Mouse (Mus musculus): ENCODE data around the gene Coil. TPM values are rescaled to one million over a fixed set of nuclear protein-coding genes. Genes with fewer than 3 reads are reported as not detected.
A peak's percentile ranks its signal among the peaks of the same experiment; 100 is the strongest.

The Coil gene
- polyA plus RNA-seq, 1 experiment from 2014 or later: 13.7 TPM

DNA sequence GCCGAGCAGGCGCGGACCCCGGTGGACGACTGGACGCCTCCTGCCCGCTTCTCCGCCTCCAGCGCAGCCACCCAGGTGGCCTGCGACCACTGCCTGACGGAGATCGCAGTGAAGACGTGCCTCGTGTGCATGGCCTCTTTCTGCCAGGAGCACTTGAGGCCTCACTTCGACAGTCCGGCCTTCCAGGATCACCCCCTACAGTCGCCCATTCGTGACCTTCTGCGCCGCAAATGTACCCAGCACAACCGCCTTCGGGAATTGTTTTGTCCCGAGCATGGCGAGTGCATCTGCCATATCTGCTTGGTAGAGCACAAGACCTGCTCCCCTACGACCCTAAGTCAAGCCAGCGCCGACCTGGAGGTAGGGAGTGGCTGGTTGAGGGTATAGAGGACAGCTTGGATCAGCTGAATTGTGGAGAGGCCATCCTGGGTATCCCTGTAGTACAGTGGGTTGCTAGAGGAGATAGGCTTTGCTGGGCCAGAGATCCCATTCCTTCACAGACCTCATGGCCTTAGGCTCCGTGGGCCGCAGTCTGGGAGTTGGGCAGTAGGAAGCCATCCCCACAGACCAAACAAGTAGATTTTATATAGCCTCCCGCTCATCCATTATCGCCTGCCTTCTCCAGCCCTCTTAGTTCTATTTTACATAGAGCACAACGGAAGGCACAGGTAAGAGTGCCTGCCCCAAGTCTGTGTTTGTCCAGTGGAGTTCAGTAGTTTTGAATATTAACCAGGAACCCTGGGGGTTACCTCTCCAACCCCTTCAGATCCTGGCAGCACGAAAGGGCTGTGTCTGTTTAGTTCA, 29.9 kb downstream of the Coil start:
- peak overlapping the region; percentile 71 for H3K4me3 ChIP-seq (ENCODE audit: low read length)
- H3K9ac ChIP-seq (ENCODE audit: low read length): peak overlapping the region; percentile 87
- H3K9me3 ChIP-seq (ENCODE audit: control insufficient read depth, low read length): no peaks in the 10 kb centered on the region
- H3K36me3 ChIP-seq (ENCODE audit: control insufficient read depth, insufficient read depth, low read length): no peaks in the 10 kb centered on the region
- ATAC-seq (ENCODE audit: low read depth): peak; percentile 22; the same call in 1 of the 2 replicates
- H3K4me1 ChIP-seq (replicated peaks; ENCODE audit: control insufficient read depth, insufficient read depth, low read length): peaks cover 28% of the 10 kb centered on the region
- H3K4me2 ChIP-seq (ENCODE audit: low read depth, low read length): peak overlapping the region; percentile 67
- WGBS: 18% methylated on average over 33 of the region's 33 CpGs
- H3K27me3 ChIP-seq (ENCODE audit: control insufficient read depth, insufficient read depth, low read depth, low read length): no peaks in the 10 kb centered on the region
- peak overlapping the region; percentile 68 for H3K27ac ChIP-seq (ENCODE audit: low read length)

- H3K4me3 ChIP-seq (ENCODE audit: low read length): peak overlapping the region; percentile 71
- ATAC-seq (ENCODE audit: low read depth): no peak
- H3K27me3 ChIP-seq (ENCODE audit: control insufficient read depth, insufficient read depth, low read depth, low read length): no peaks in the 10 kb centered on the region
- H3K9ac ChIP-seq (ENCODE audit: low read length): peak overlapping the region; percentile 87
- H3K9me3 ChIP-seq (ENCODE audit: control insufficient read depth, low read length): no peaks in the 10 kb centered on the region
- peak overlapping the region; percentile 68 for H3K27ac ChIP-seq (ENCODE audit: low read length)
- H3K4me1 ChIP-seq (replicated peaks; ENCODE audit: control insufficient read depth, insufficient read depth, low read length): peaks cover 28% of the 10 kb centered on the region
- peak overlapping the region; percentile 67 for H3K4me2 ChIP-seq (ENCODE audit: low read depth, low read length)
- H3K36me3 ChIP-seq (ENCODE audit: control insufficient read depth, insufficient read depth, low read length): no peaks in the 10 kb centered on the region; the same call in 1 of the 2 replicates
Observed at GRCm38 (mm10) chr11:89000527-89000819, 30.4 kb downstream of the Coil start.

GRCm38 (mm10) chr11:89001569-89001968, 31.5 kb downstream of the Coil start:
- peak overlapping the region; percentile 1; the same call in 1 of the 2 replicates for H3K4me3 ChIP-seq (ENCODE audit: low read length)
- ATAC-seq (ENCODE audit: low read depth): no peak
- peaks cover 4% of the 10 kb centered on the region; the same call in 1 of the 2 replicates for H3K36me3 ChIP-seq (ENCODE audit: control insufficient read depth, insufficient read depth, low read length)
- peak overlapping the region; percentile 67 for H3K4me2 ChIP-seq (ENCODE audit: low read depth, low read length)
- WGBS: 87% methylated on average over 7 of the region's 7 CpGs
- H3K4me1 ChIP-seq (replicated peaks; ENCODE audit: control insufficient read depth, insufficient read depth, low read length): peaks cover 28% of the 10 kb centered on the region
- no peak overlapping the region for H3K9ac ChIP-seq (ENCODE audit: low read length)
- H3K27me3 ChIP-seq (ENCODE audit: control insufficient read depth, insufficient read depth, low read depth, low read length): no peaks in the 10 kb centered on the region
- H3K27ac ChIP-seq (ENCODE audit: low read length): no peak overlapping the region
- no peaks in the 10 kb centered on the region for H3K9me3 ChIP-seq (ENCODE audit: control insufficient read depth, low read length)

DNA sequence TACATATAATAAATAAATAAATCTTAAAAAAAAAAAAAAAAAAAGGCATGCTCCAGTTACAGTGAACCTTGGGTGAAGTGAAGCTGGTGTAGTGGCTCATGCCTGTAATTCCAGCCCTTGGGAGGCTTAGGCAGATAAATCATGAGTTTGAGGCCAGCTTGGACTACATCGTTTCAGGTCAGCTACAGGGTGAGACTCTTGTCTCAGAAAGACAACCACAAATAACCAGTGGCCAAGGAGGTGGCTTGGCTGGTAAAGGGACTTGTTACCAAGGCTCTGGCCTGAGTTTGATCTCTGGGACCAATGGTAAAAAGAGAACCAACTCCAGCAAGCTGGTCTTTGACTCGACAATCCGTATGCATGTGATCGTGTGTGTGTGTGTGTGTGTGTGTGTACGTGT, 32.0 kb downstream of the Coil start:
- H3K27ac ChIP-seq (ENCODE audit: low read length): no peak overlapping the region
- no peak overlapping the region; the same call in 1 of the 2 replicates for H3K9ac ChIP-seq (ENCODE audit: low read length)
- H3K4me3 ChIP-seq (ENCODE audit: low read length): peak overlapping the region; percentile 1
- no peaks in the 10 kb centered on the region for H3K27me3 ChIP-seq (ENCODE audit: control insufficient read depth, insufficient read depth, low read depth, low read length)
- H3K9me3 ChIP-seq (ENCODE audit: control insufficient read depth, low read length): no peaks in the 10 kb centered on the region
- 84% methylated on average over 5 of the region's 5 CpGs for WGBS
- ATAC-seq (ENCODE audit: low read depth): no peak
- H3K4me2 ChIP-seq (ENCODE audit: low read depth, low read length): peak overlapping the region; percentile 45
- peaks cover 6% of the 10 kb centered on the region; the same call in 1 of the 2 replicates for H3K36me3 ChIP-seq (ENCODE audit: control insufficient read depth, insufficient read depth, low read length)
- peaks cover 28% of the 10 kb centered on the region for H3K4me1 ChIP-seq (replicated peaks; ENCODE audit: control insufficient read depth, insufficient read depth, low read length)

DNA sequence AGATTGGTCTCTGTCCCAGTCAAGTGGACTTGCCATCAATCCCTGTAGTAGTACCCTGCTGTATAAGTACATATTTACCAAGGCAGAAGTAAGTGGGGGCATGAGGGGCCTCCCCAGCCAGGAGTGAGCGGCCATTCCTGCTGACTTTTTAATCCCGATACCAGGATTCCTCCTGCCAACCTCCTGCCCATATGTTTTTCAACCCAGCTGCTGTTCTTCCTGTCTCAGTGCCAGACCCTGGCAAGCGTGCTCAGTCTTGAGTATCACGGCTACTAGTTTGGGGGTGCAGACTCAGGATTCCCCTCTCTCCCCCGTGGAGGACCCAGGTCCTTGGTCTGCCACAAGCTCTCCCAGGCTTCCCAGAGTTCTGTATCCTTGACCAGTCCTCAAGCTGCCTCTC, 32.6 kb downstream of the Coil start:
- Histone ChIP-seq H3K4me2 (ENCODE audit: low read depth, low read length) (peak overlapping the region; percentile 45), H3K4me1 (replicated peaks; ENCODE audit: control insufficient read depth, insufficient read depth, low read length) (peaks cover 28% of the 10 kb centered on the region), H3K4me3 (ENCODE audit: low read length) (peak overlapping the region; percentile 10), H3K27ac (ENCODE audit: low read length) (peak overlapping the region; percentile 62), H3K9ac (ENCODE audit: low read length) (peak overlapping the region; percentile 42; the same call in 1 of the 2 replicates), H3K36me3 (ENCODE audit: control insufficient read depth, insufficient read depth, low read length) (peaks cover 7% of the 10 kb centered on the region; the same call in 1 of the 2 replicates), H3K9me3 (ENCODE audit: control insufficient read depth, low read length) (no peaks in the 10 kb centered on the region), H3K27me3 (ENCODE audit: control insufficient read depth, insufficient read depth, low read depth, low read length) (no peaks in the 10 kb centered on the region)
- no peak for ATAC-seq (ENCODE audit: low read depth)
- WGBS: 41% methylated on average over 5 of the region's 5 CpGs

DNA sequence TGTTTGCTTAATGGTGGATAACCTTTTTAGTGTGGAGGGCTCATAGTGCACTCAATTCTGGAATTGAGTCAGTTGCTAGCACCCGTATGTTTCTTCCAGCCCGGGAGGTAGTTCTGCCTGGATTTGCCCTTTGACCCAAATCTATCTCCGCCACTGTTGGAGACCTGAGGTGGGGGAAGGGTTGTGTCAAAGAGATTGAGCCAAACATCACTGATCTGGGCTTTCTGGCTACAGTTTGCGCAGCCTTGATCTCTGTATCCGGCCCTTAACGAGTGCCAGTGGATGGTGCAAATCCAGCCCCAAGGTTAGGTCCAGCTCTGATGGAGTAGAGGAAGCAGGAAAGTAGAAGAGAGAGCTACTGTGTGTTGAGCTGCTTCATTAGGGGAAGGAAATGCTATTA, 33.0 kb downstream of the Coil start:
- Histone ChIP-seq H3K9ac (ENCODE audit: low read length) (0 out of 2 replicates have a peak overlapping the region, but pooled peaks have one; percentile 42), H3K4me2 (ENCODE audit: low read depth, low read length) (peak overlapping the region; percentile 45), H3K36me3 (ENCODE audit: control insufficient read depth, insufficient read depth, low read length) (peaks cover 7% of the 10 kb centered on the region; the same call in 1 of the 2 replicates), H3K4me1 (replicated peaks; ENCODE audit: control insufficient read depth, insufficient read depth, low read length) (peaks cover 28% of the 10 kb centered on the region), H3K27me3 (ENCODE audit: control insufficient read depth, insufficient read depth, low read depth, low read length) (no peaks in the 10 kb centered on the region), H3K4me3 (ENCODE audit: low read length) (peak overlapping the region; percentile 10; the same call in 1 of the 2 replicates), H3K27ac (ENCODE audit: low read length) (peak overlapping the region; percentile 62), H3K9me3 (ENCODE audit: control insufficient read depth, low read length) (no peaks in the 10 kb centered on the region)
- ATAC-seq (ENCODE audit: low read depth): no peak
- WGBS: 21% methylated on average over 6 of the region's 6 CpGs

- Histone ChIP-seq H3K27ac (ENCODE audit: low read length) (peak overlapping the region; percentile 46), H3K36me3 (ENCODE audit: control insufficient read depth, insufficient read depth, low read length) (peaks cover 7% of the 10 kb centered on the region; the same call in 1 of the 2 replicates), H3K4me3 (ENCODE audit: low read length) (no peak overlapping the region), H3K9me3 (ENCODE audit: control insufficient read depth, low read length) (no peaks in the 10 kb centered on the region), H3K4me1 (replicated peaks; ENCODE audit: control insufficient read depth, insufficient read depth, low read length) (peaks cover 28% of the 10 kb centered on the region), H3K4me2 (ENCODE audit: low read depth, low read length) (no peak overlapping the region), H3K9ac (ENCODE audit: low read length) (no peak overlapping the region), H3K27me3 (ENCODE audit: control insufficient read depth, insufficient read depth, low read depth, low read length) (no peaks in the 10 kb centered on the region)
- ATAC-seq (ENCODE audit: low read depth): no peak
- WGBS: 53% methylated on average over 4 of the region's 4 CpGs
Observed at GRCm38 (mm10) chr11:89003726-89004125, 33.7 kb downstream of the Coil start.

- H3K27ac ChIP-seq (ENCODE audit: low read length): no peak overlapping the region
- no peak for ATAC-seq (ENCODE audit: low read depth)
- H3K9me3 ChIP-seq (ENCODE audit: control insufficient read depth, low read length): no peaks in the 10 kb centered on the region
- peaks cover 7% of the 10 kb centered on the region for H3K36me3 ChIP-seq (ENCODE audit: control insufficient read depth, insufficient read depth, low read length)
- no peak overlapping the region for H3K4me2 ChIP-seq (ENCODE audit: low read depth, low read length)
- no peak overlapping the region for H3K9ac ChIP-seq (ENCODE audit: low read length)
- no peak overlapping the region for H3K4me3 ChIP-seq (ENCODE audit: low read length)
- H3K4me1 ChIP-seq (replicated peaks; ENCODE audit: control insufficient read depth, insufficient read depth, low read length): peaks cover 20% of the 10 kb centered on the region
- 54% methylated on average over 5 of the region's 5 CpGs for WGBS
- H3K27me3 ChIP-seq (ENCODE audit: control insufficient read depth, insufficient read depth, low read depth, low read length): no peaks in the 10 kb centered on the region
Observed at GRCm38 (mm10) chr11:89005473-89005872, 35.4 kb downstream of the Coil start.

GRCm38 (mm10) chr11:89006404-89006803, 36.4 kb downstream of the Coil start:
- no peak overlapping the region for H3K4me3 ChIP-seq (ENCODE audit: low read length)
- no peaks in the 10 kb centered on the region for H3K27me3 ChIP-seq (ENCODE audit: control insufficient read depth, insufficient read depth, low read depth, low read length)
- no peak overlapping the region for H3K27ac ChIP-seq (ENCODE audit: low read length)
- H3K9me3 ChIP-seq (ENCODE audit: control insufficient read depth, low read length): no peaks in the 10 kb centered on the region
- no peak overlapping the region for H3K9ac ChIP-seq (ENCODE audit: low read length)
- H3K4me2 ChIP-seq (ENCODE audit: low read depth, low read length): no peak overlapping the region
- H3K36me3 ChIP-seq (ENCODE audit: control insufficient read depth, insufficient read depth, low read length): peaks cover 13% of the 10 kb centered on the region
- ATAC-seq (ENCODE audit: low read depth): no peak
- H3K4me1 ChIP-seq (replicated peaks; ENCODE audit: control insufficient read depth, insufficient read depth, low read length): peaks cover 18% of the 10 kb centered on the region
